Mouse (Mus musculus) embryonic facial prominence, embryonic 14.5 days (tissue): Measurements from ENCODE around the gene Prm3. TPM values are rescaled to one million over a fixed set of nuclear protein-coding genes. Genes with fewer than 3 reads are reported as not detected.

ENCODE experiments used
- ATAC-seq: fragments of 200-750 bp; cut with Nextera tagmentation; 2 replicates; pipeline ENCODE4 v1.8.0; 2017; ENCODE audit warnings: low read depth, moderate number of reproducible peaks, moderate TSS enrichment
- DNase-seq: peaks from one replicate; pipeline ENCODE4 v3.0.0-alpha.2; 2015; ENCODE audit warnings: low spot score
- H3K27ac ChIP-seq: fragments of 300-500 bp; sonication (generic); replicated peaks from 2 replicates; pipeline ENCODE4 v1.5.1; 2014; ENCODE audit warnings: low read depth, mild to moderate bottlenecking, low read length, moderate library complexity
- H3K27me3 ChIP-seq: fragments of 300-500 bp; sonication (generic); replicated peaks from 2 replicates; pipeline ENCODE4 v1.6.1; 2014; ENCODE audit warnings: low read length; ENCODE audit not compliant: control insufficient read depth, insufficient read depth
- H3K36me3 ChIP-seq: fragments of 300-500 bp; sonication (generic); 2 replicates; pipeline ENCODE4 v1.6.1; 2014; ENCODE audit warnings: low read length, mixed read lengths; ENCODE audit not compliant: control insufficient read depth, insufficient read depth
- H3K4me1 ChIP-seq: fragments of 300-500 bp; sonication (generic); 2 replicates; pipeline ENCODE4 v1.6.1; 2014; ENCODE audit warnings: antibody characterized with exemption, low read length; ENCODE audit not compliant: control insufficient read depth, insufficient read depth
- H3K4me2 ChIP-seq: fragments of 300-500 bp; sonication (generic); 2 replicates; pipeline ENCODE4 v1.6.1; 2014; ENCODE audit warnings: low read depth, mild to moderate bottlenecking, low read length, moderate library complexity, mixed read lengths
- H3K4me3 ChIP-seq: fragments of 300-500 bp; sonication (generic); 2 replicates; pipeline ENCODE4 v1.5.1; 2014; ENCODE audit warnings: low read depth, mild to moderate bottlenecking, low read length
- H3K9ac ChIP-seq: fragments of 300-500 bp; sonication (generic); 2 replicates; pipeline ENCODE4 v1.6.1; 2014; ENCODE audit warnings: low read depth, mild to moderate bottlenecking, low read length, moderate library complexity, mixed read lengths
- H3K9me3 ChIP-seq: fragments of 300-500 bp; sonication (generic); 2 replicates; pipeline ENCODE4 v1.6.1; 2016; ENCODE audit warnings: low read length; ENCODE audit not compliant: control insufficient read depth
- WGBS: fragments of 180-500 bp; shearing (Covaris S2); extraction: QIAGEN DNeasy Blood & Tissue Kit; methylation state at CpG from one replicate; pipeline ENCODE4 v1.1.7; 2014; 5-methylcytosine and 5-hydroxymethylcytosine counted together
- polyA plus RNA-seq: library from polyadenylated mRNA; unstranded; fragments of >200 nt; fragmentation: Nextera tagmentation; extraction: Ambion mirVana; gene quantifications from 2 replicates; pipeline ENCODE4 v1.2.1, GENCODE M21; 2014

Prm3 gene
- polyA plus RNA-seq, 1 experiment from 2014 or later, result not detected

- Histone ChIP-seq H3K4me2 (no peak overlapping the region), H3K4me1 (peaks cover 5% of the 10 kb centered on the region), H3K4me3 (no peak overlapping the region), H3K9ac (no peak overlapping the region), H3K27me3 (no peaks in the 10 kb centered on the region), H3K9me3 (no peaks in the 10 kb centered on the region), H3K27ac (no peak overlapping the region), H3K36me3 (no peaks in the 10 kb centered on the region)
- 66% methylated on average over 19 of the region's 19 CpGs for WGBS
- DNase-seq, result no peak
- no peak for ATAC-seq
Observed at GRCm38 (mm10) chr16:10771769-10772510, 18.8 kb downstream of the Prm3 start.

DNA sequence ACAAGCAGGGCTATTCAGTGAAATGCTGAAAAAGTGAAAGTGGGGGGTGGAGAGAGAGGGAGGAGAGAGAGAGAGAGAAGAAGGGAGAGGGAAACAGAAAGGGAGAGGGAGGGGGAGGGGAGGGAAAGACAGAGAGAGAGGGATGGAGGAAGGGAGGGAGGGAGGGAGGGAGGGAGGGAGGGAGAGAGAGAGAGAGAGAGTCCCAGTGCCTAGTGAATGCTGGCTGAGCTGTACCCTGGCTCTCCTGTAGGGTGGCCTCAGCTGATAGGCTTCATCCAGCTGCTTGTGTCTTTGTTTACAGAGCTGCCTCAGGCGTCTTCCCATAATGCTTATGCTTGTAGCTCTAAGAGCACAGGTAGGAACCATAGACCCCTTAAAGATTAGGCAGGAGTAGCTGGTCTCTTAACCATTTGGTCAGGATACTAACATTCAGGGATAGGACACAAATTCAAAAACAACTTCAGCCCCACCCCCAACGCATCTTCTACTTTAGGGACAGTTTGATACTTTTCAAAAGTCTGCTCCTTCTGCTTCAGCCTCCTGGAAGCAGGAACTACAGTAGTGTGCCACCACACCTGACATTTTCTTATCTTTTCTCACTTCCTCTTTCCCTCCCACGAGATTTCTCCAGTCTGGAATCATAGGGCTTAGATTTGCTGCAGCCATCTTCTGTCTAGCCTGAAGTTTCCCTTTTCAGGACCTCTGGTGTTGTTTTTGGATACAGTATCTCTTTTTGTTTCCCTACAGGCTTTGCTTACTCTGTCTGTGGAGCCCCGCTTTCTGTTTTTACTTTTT is 20.0 kb downstream of the Prm3 start:
- ATAC-seq (peak; percentile 54; the same call in 1 of the 2 replicates), DNase-seq (no peak)
- 42% methylated on average over 4 of the region's 4 CpGs for WGBS
- Histone ChIP-seq H3K4me2 (no peak overlapping the region), H3K9me3 (no peaks in the 10 kb centered on the region), H3K4me1 (peaks cover 5% of the 10 kb centered on the region), H3K9ac (no peak overlapping the region), H3K27ac (peak overlapping the region; percentile 29; the same call in 1 of the 2 replicates), H3K4me3 (no peak overlapping the region), H3K36me3 (no peaks in the 10 kb centered on the region), H3K27me3 (no peaks in the 10 kb centered on the region)

DNA sequence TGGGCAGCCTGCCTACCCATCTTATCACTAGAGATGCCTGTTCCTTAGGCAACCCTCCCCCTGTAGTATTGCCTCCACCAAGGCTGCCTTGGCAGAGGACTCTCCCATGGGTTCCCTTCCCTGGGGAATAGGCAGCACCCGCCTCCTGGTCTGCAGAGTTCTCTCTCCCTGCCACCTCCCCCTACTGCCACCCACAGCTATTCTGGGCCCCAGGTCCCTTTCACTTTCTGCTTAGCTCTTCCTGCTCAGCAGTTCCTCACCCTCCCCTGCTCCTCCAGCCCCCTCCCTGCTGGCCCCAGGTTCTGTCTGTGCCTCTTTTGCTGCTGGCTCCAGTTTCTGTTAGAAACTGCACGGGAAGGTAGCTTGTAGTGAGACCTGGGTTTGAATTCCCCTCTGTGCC is 21.1 kb downstream of the Prm3 start:
- ATAC-seq (peak; percentile 53; the same call in 1 of the 2 replicates), DNase-seq (no peak)
- H3K27ac ChIP-seq, result no peak overlapping the region
- H3K27me3 ChIP-seq, result no peaks in the 10 kb centered on the region
- no peak overlapping the region for H3K4me2 ChIP-seq
- no peak overlapping the region for H3K4me3 ChIP-seq
- no peaks in the 10 kb centered on the region for H3K36me3 ChIP-seq
- no peak overlapping the region for H3K9ac ChIP-seq
- 30% methylated on average over 2 of the region's 2 CpGs for WGBS
- peaks cover 5% of the 10 kb centered on the region for H3K4me1 ChIP-seq
- H3K9me3 ChIP-seq, result no peaks in the 10 kb centered on the region

GRCm38 (mm10) chr16:10768821-10769220 is 21.9 kb downstream of the Prm3 start:
- Histone ChIP-seq H3K27me3 (no peaks in the 10 kb centered on the region), H3K4me1 (peaks cover 5% of the 10 kb centered on the region), H3K36me3 (no peaks in the 10 kb centered on the region), H3K4me3 (no peak overlapping the region), H3K4me2 (no peak overlapping the region), H3K27ac (no peak overlapping the region), H3K9me3 (no peaks in the 10 kb centered on the region), H3K9ac (no peak overlapping the region)
- 50% methylated on average over 9 of the region's 9 CpGs for WGBS
- ATAC-seq (no peak), DNase-seq (no peak)

DNA sequence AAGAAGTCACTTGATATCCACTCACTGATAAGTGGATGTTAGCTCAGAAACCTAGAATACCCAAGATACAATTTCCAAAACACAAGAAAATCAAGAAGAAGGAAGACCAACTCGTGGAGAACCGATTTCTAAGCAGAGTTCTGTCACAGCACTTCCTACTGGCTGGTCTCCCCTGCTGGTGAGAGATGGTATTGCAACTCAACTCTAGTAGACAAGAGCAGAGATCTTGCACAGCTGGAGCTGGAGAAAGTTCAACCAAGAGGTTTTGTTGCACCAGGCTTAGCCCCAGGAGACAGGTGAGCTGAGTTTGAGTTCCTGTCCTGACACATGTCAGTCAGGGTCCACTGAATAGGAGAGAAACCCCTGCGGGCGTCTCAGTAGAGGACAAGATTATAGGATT is 23.6 kb downstream of the Prm3 start:
- H3K4me2 ChIP-seq, result no peak overlapping the region
- 44% methylated on average over 4 of the region's 4 CpGs for WGBS
- peaks cover 5% of the 10 kb centered on the region for H3K4me1 ChIP-seq
- H3K4me3 ChIP-seq, result no peak overlapping the region
- H3K36me3 ChIP-seq, result no peaks in the 10 kb centered on the region
- no peak overlapping the region for H3K27ac ChIP-seq
- H3K9ac ChIP-seq, result no peak overlapping the region
- no peaks in the 10 kb centered on the region for H3K9me3 ChIP-seq
- ATAC-seq (no peak), DNase-seq (peak; percentile 71)
- no peaks in the 10 kb centered on the region for H3K27me3 ChIP-seq

GRCm38 (mm10) chr16:10764323-10764722 is 26.4 kb downstream of the Prm3 start:
- 61% methylated on average over 2 of the region's 2 CpGs for WGBS
- no peaks in the 10 kb centered on the region for H3K36me3 ChIP-seq
- no peak overlapping the region for H3K27ac ChIP-seq
- ATAC-seq (no peak), DNase-seq (no peak)
- H3K4me2 ChIP-seq, result no peak overlapping the region
- no peak overlapping the region for H3K9ac ChIP-seq
- no peaks in the 10 kb centered on the region for H3K4me1 ChIP-seq
- no peaks in the 10 kb centered on the region for H3K9me3 ChIP-seq
- H3K4me3 ChIP-seq, result no peak overlapping the region
- no peaks in the 10 kb centered on the region for H3K27me3 ChIP-seq

- no peak for DNase-seq
- 42% methylated on average over 6 of the region's 6 CpGs for WGBS
- Histone ChIP-seq H3K9ac (no peak overlapping the region), H3K4me3 (no peak overlapping the region), H3K4me1 (no peaks in the 10 kb centered on the region), H3K9me3 (no peaks in the 10 kb centered on the region), H3K27me3 (no peaks in the 10 kb centered on the region), H3K36me3 (no peaks in the 10 kb centered on the region), H3K4me2 (no peak overlapping the region), H3K27ac (no peak overlapping the region)
- ATAC-seq, result no peak
Observed at GRCm38 (mm10) chr16:10763540-10764264, 27.0 kb downstream of the Prm3 start.

DNA sequence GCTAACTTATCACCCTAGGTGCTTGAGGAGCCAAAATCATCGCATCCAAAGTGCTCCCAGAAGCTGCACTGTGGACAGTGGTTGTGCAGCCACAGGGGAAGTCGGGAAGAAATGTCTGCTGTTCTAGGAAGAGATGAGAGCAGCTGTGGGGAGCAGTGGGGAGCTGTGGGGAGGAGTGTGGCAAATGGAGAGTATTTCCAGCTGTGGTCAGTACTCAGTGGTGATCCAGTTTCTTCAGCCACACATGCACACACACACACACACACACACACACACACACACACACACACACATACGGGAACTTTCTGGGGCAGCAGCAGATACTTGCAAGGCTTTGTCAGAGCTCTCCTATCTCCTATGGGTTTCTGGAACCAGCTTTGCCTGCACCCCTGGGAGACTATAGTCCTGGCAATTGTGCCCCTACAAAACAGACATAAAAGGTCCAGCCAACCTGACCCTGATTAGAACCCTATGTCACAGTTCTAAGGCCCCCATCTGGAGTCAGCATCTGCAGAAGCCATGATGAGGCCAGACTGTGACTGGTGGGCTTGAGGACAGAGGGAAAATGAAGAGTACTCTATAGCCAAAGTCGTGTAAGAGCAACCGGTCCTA is 28.0 kb downstream of the Prm3 start:
- no peaks in the 10 kb centered on the region for H3K4me1 ChIP-seq
- 64% methylated on average over 5 of the region's 5 CpGs for WGBS
- H3K27me3 ChIP-seq, result no peaks in the 10 kb centered on the region
- ATAC-seq, result no peak
- H3K4me2 ChIP-seq, result no peak overlapping the region
- no peak for DNase-seq
- no peak overlapping the region for H3K4me3 ChIP-seq
- no peaks in the 10 kb centered on the region for H3K9me3 ChIP-seq
- no peak overlapping the region for H3K27ac ChIP-seq
- H3K9ac ChIP-seq, result no peak overlapping the region
- H3K36me3 ChIP-seq, result no peaks in the 10 kb centered on the region
